Mouse (Mus musculus): ENCODE data around the gene Lrrc55. TPM values are rescaled to one million over a fixed set of nuclear protein-coding genes. Genes with fewer than 3 reads are reported as not detected.

Lrrc55 gene
- polyA plus RNA-seq, 1 experiment from 2014 or later = 0.35 TPM

DNA sequence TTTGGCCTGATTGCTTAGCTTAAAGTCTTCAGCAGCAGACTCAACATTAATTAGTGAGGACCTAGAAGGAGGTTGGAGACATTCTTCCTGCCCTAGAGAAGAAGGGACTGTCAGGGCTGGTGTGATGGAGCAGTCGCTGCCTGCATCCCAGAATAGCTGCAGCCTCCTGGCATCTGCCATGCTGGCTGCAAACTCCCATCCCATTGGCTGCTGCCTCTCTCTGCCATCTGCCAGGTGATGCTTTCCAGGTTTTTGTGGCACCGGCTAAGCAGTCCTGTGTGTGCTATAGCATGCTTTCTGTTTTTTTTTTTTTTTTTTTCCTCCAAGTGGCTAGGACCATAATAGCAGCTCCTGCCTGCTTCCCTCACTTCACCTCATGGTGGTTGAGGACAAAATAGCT, 16.7 kb upstream of the Lrrc55 start:
- Histone ChIP-seq H3K4me3 (no peak overlapping the region), H3K9ac (no peak overlapping the region), H3K9me3 (no peaks in the 10 kb centered on the region), H3K36me3 (no peaks in the 10 kb centered on the region), H3K27me3 (replicated peaks) (no peaks in the 10 kb centered on the region), H3K4me1 (no peaks in the 10 kb centered on the region), H3K27ac (replicated peaks) (no peak overlapping the region), H3K4me2 (no peak overlapping the region)
- no peak for ATAC-seq (ENCODE audit: extremely low read depth, insufficient number of reproducible peaks, low FRiP score, low TSS enrichment)
- WGBS = 40% methylated on average over 2 of the region's 2 CpGs

- H3K9me3 ChIP-seq = no peaks in the 10 kb centered on the region
- H3K27ac ChIP-seq (replicated peaks) = no peak overlapping the region
- no peak for ATAC-seq (ENCODE audit: extremely low read depth, insufficient number of reproducible peaks, low FRiP score, low TSS enrichment)
- H3K4me1 ChIP-seq = no peaks in the 10 kb centered on the region
- no peak overlapping the region for H3K4me3 ChIP-seq
- H3K27me3 ChIP-seq (replicated peaks) = no peaks in the 10 kb centered on the region
- WGBS = 60% methylated on average over 5 of the region's 5 CpGs
- H3K9ac ChIP-seq = no peak overlapping the region
- no peak overlapping the region for H3K4me2 ChIP-seq
- no peaks in the 10 kb centered on the region for H3K36me3 ChIP-seq
Observed at GRCm38 (mm10) chr2:85209301-85209700, 12.3 kb upstream of the Lrrc55 start.

GRCm38 (mm10) chr2:85205170-85205569, 8.2 kb upstream of the Lrrc55 start:
- H3K4me2 ChIP-seq = no peak overlapping the region
- H3K27me3 ChIP-seq (replicated peaks) = no peaks in the 10 kb centered on the region
- 77% methylated on average over 8 of the region's 8 CpGs for WGBS
- no peaks in the 10 kb centered on the region for H3K36me3 ChIP-seq
- H3K9ac ChIP-seq = no peak overlapping the region
- no peak overlapping the region for H3K4me3 ChIP-seq
- H3K27ac ChIP-seq (replicated peaks) = no peak overlapping the region
- H3K4me1 ChIP-seq = no peaks in the 10 kb centered on the region
- H3K9me3 ChIP-seq = no peaks in the 10 kb centered on the region
- ATAC-seq (ENCODE audit: extremely low read depth, insufficient number of reproducible peaks, low FRiP score, low TSS enrichment) = no peak

DNA sequence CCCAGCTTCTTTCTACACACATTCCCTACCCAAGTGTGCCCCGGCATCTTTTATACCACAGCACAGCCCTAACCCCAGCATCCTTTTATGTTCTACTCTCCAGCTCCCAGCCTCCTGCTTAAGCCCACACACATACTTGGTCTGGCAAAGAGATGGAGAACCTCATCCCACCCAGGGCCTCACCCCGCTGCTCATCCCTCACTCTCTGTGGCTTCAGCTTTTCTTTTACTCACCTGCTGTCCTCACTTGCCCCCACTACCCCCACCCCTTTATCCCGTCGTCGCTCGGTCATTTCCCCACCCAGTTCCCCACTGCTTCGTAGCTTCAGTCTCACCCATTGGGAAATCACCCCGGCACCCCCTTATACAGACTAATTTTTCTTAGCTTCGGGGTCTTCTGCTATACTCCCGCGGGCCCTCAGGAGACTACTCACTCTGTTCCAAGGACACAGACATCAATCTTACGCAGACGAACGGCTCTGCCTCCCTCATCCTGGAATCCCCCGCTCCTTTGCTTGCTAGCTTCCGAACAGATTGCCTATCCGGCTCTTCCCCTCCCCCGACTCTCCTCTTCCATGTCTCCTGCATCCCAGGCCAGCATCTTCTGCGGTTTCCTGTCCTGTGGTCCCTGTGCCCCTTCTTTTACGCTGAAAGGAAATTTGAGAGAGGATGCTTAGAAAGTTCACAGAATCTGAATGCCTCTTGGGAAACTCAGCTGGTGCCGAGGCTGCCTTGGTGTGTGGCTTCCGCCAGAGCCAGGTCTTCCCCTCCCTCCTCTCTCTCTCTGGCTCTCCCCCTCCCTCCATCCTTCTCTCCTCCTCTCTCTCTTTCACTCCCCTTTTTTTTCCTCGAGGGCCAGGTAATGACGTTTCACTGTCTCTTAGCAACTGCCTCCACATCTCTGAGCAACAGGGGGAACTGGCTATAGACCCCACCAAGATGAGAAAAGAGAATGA, 1.3 kb upstream of the Lrrc55 start:
- no peaks in the 10 kb centered on the region for H3K36me3 ChIP-seq
- peak overlapping the region; percentile 44 for H3K9ac ChIP-seq
- H3K27ac ChIP-seq (replicated peaks) = no peak overlapping the region
- WGBS = 6% methylated on average over 24 of the region's 24 CpGs
- peak overlapping the region; percentile 63 for H3K4me2 ChIP-seq
- ATAC-seq (ENCODE audit: extremely low read depth, insufficient number of reproducible peaks, low FRiP score, low TSS enrichment) = no peak
- H3K27me3 ChIP-seq (replicated peaks) = peaks cover 32% of the 10 kb centered on the region
- H3K4me1 ChIP-seq = peaks cover 9% of the 10 kb centered on the region; the same call in 1 of the 2 replicates
- no peaks in the 10 kb centered on the region for H3K9me3 ChIP-seq
- peak overlapping the region; percentile 31 for H3K4me3 ChIP-seq

DNA sequence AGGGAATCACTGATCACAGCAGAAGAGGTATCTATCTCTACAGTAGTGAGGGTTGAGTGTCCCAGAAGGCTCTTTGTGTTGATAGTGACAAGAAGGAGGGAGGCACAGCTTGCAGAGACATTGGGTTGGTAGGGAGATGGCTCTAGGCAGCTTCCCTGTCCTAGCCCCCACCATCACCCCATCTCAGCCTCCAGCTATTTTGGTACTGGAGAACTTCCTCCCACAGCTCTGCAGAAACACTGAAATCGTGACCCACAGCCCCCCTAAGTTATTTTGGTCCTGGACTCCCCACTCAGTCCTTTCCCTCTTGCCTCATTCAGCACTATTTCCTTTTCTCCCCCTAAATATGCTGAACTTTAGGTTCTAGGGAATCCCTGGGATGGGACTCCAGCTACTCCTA, 2.4 kb downstream of the Lrrc55 start:
- Histone ChIP-seq H3K27ac (replicated peaks) (no peak overlapping the region), H3K4me2 (no peak overlapping the region), H3K4me1 (peaks cover 9% of the 10 kb centered on the region; the same call in 1 of the 2 replicates), H3K9ac (no peak overlapping the region), H3K4me3 (no peak overlapping the region), H3K9me3 (no peaks in the 10 kb centered on the region), H3K36me3 (no peaks in the 10 kb centered on the region), H3K27me3 (replicated peaks) (peaks cover 31% of the 10 kb centered on the region)
- ATAC-seq (ENCODE audit: extremely low read depth, insufficient number of reproducible peaks, low FRiP score, low TSS enrichment) = no peak
- 36% methylated on average over 1 of the region's 1 CpGs for WGBS

DNA sequence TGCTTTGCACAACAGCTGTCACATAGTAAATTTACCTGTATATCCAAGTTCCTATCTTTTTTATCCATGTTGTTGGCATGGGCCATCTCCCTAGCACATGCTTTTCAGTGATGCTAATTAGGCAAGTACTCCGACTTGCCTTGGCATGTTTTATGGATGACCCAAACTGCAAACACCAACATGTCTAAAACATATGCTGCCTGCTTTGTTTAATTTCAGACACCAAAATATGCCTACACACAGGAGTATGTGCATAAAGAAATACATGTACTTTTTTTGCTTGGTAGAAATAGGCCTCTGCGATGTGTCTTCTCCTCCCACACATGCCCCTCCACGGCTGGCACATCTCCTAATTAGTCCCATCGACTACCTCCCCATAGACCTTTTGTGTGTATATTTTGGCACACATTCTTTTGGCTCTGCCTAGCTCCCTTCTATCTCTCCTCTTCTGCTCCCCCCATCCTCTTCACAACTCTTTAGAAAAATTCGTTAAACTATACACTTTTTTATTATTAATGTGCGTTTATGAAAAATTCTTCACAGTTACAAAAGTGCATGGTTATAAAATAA, 9.3 kb downstream of the Lrrc55 start:
- Histone ChIP-seq H3K9ac (no peak overlapping the region), H3K36me3 (no peaks in the 10 kb centered on the region), H3K4me1 (no peaks in the 10 kb centered on the region), H3K4me2 (no peak overlapping the region), H3K9me3 (no peaks in the 10 kb centered on the region), H3K4me3 (no peak overlapping the region), H3K27me3 (replicated peaks) (no peaks in the 10 kb centered on the region), H3K27ac (replicated peaks) (no peak overlapping the region)
- 79% methylated on average over 6 of the region's 6 CpGs for WGBS
- ATAC-seq (ENCODE audit: extremely low read depth, insufficient number of reproducible peaks, low FRiP score, low TSS enrichment) = no peak

- H3K27me3 ChIP-seq (replicated peaks) = no peaks in the 10 kb centered on the region
- ATAC-seq (ENCODE audit: extremely low read depth, insufficient number of reproducible peaks, low FRiP score, low TSS enrichment) = no peak
- H3K4me2 ChIP-seq = no peak overlapping the region
- H3K4me3 ChIP-seq = no peak overlapping the region
- WGBS = 53% methylated on average over 4 of the region's 4 CpGs
- H3K4me1 ChIP-seq = no peaks in the 10 kb centered on the region
- no peaks in the 10 kb centered on the region for H3K9me3 ChIP-seq
- H3K27ac ChIP-seq (replicated peaks) = no peak overlapping the region
- H3K36me3 ChIP-seq = no peaks in the 10 kb centered on the region
- H3K9ac ChIP-seq = no peak overlapping the region
Observed at GRCm38 (mm10) chr2:85178139-85178800, 18.7 kb downstream of the Lrrc55 start.

DNA sequence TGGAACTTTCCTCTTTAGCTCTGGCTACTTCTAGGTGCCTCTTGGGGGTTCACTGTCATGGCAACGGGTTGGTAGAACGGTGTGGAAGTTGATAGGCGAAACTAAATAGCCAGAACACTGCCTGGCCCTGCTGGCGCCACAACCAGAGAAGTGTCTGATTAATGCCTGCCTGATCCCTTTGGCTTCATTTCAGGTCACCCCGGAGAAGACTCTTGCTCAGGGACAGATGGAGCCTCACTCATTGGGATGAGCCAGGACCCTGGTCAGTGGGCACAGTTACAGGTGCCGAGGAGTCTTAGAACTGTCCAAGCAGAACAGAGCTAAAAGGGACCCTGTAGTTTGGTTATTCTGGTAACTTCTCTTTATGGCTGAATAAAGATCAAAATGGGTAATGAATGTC, 23.5 kb downstream of the Lrrc55 start:
- no peaks in the 10 kb centered on the region for H3K36me3 ChIP-seq
- H3K4me2 ChIP-seq = no peak overlapping the region
- H3K9me3 ChIP-seq = no peaks in the 10 kb centered on the region
- H3K9ac ChIP-seq = no peak overlapping the region
- no peak for ATAC-seq (ENCODE audit: extremely low read depth, insufficient number of reproducible peaks, low FRiP score, low TSS enrichment)
- 0 out of 2 replicates have a peak, but pooled peaks cover 9% of the 10 kb centered on the region for H3K4me1 ChIP-seq
- WGBS = 70% methylated on average over 6 of the region's 6 CpGs
- H3K27ac ChIP-seq (replicated peaks) = no peak overlapping the region
- no peaks in the 10 kb centered on the region for H3K27me3 ChIP-seq (replicated peaks)
- H3K4me3 ChIP-seq = no peak overlapping the region

- Histone ChIP-seq H3K27ac (replicated peaks) (peak overlapping the region; percentile 20; the same call in 1 of the 2 replicates), H3K9me3 (no peaks in the 10 kb centered on the region), H3K27me3 (replicated peaks) (no peaks in the 10 kb centered on the region), H3K4me3 (no peak overlapping the region), H3K4me2 (no peak overlapping the region), H3K9ac (no peak overlapping the region), H3K4me1 (0 out of 2 replicates have a peak, but pooled peaks cover 9% of the 10 kb centered on the region), H3K36me3 (no peaks in the 10 kb centered on the region)
- WGBS = 46% methylated on average over 2 of the region's 2 CpGs
- no peak for ATAC-seq (ENCODE audit: extremely low read depth, insufficient number of reproducible peaks, low FRiP score, low TSS enrichment)
Observed at GRCm38 (mm10) chr2:85172763-85173103, 24.3 kb downstream of the Lrrc55 start.

DNA sequence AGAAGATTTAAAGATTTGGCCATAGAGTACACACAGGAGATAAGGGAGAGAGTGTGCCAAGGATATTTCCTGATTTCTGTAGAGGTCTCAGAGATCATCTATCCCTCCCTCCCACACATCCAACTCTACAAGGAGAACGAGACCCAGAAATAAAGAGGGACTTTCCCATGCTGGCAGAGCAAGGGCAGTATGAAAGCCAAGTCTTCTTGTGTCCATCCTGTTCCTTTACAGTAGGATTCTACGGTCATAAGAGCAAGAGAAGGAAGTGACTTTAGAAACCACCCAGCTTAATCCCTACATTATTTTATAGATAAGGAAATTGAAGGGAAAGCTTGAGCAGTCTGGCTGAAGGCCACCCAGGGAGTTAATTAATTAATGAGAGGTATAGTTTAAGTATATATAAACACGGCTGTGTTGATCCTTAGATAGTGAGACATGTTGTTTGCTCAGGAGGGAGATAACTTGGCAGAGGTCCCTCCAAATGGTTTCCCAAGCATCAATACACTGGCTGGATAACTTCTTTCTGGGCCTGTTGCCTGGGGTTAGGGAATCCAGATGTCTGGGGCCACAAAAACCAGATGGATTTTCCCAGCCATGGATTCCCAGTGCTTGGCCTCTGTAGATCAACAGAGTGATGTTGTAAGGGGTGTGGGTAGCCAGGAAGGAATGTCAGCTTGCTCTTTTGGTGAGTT, 24.8 kb downstream of the Lrrc55 start:
- no peak overlapping the region for H3K4me2 ChIP-seq
- no peak for ATAC-seq (ENCODE audit: extremely low read depth, insufficient number of reproducible peaks, low FRiP score, low TSS enrichment)
- peak overlapping the region; percentile 20; the same call in 1 of the 2 replicates for H3K27ac ChIP-seq (replicated peaks)
- no peaks in the 10 kb centered on the region for H3K9me3 ChIP-seq
- H3K36me3 ChIP-seq = no peaks in the 10 kb centered on the region
- H3K4me1 ChIP-seq = 0 out of 2 replicates have a peak, but pooled peaks cover 9% of the 10 kb centered on the region
- WGBS = 24% methylated on average over 3 of the region's 3 CpGs
- no peak overlapping the region for H3K9ac ChIP-seq
- H3K27me3 ChIP-seq (replicated peaks) = no peaks in the 10 kb centered on the region
- no peak overlapping the region for H3K4me3 ChIP-seq

DNA sequence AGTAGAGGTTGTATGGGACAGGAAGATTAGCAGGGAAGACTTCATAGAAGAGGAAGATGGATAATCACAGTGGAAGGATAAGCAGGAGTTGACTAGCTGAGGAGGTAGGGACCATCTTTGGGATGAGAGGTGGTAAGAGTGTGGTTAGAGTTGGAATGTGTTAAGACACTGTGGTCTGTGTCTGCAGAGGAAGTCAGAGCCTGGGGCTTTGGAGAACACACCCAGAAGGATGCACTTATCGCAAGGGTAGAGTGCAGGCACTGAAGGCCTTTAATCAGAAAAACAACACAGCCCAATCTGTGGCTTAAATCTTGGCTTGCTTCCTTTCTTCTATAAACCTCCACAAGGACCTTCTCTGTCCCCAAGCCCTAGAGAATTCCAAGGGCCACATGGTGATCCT, 28.7 kb downstream of the Lrrc55 start:
- Histone ChIP-seq H3K4me2 (no peak overlapping the region), H3K27ac (replicated peaks) (peak overlapping the region; percentile 10; the same call in 1 of the 2 replicates), H3K27me3 (replicated peaks) (no peaks in the 10 kb centered on the region), H3K4me1 (peaks cover 14% of the 10 kb centered on the region; the same call in 1 of the 2 replicates), H3K4me3 (no peak overlapping the region), H3K9me3 (no peaks in the 10 kb centered on the region), H3K9ac (no peak overlapping the region), H3K36me3 (no peaks in the 10 kb centered on the region)
- no peak for ATAC-seq (ENCODE audit: extremely low read depth, insufficient number of reproducible peaks, low FRiP score, low TSS enrichment)
- WGBS = 38% methylated on average over 1 of the region's 1 CpGs
